Mouse (Mus musculus): ENCODE measurements at regions not wholly inside any gene's neighbourhood (a gene's known extent, or its start where the extent isn't known, plus 50 kb on each side); places are given as distances from the start of the nearest gene placed in this dataset.

DNA sequence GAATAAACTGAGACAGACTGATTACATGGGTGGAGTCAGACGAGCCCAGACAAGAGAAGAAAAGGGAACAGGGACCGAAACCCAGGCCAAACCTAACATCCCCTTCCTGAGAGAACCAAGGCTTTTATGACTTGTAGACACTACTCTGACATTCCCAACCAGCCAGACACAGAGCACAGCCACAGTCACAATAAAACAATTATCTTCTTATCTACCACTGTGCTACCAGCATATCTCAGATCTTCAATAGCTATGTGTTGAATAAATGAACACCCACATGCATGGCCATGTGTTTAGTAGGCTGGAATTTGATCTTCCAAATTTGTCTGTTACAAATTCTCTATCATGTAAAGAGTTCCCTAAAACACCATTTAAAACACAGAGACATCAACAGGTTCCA, 430.7 kb downstream of the Tns1 start:
- TF ChIP-seq CTCF (conservative IDR thresholded peaks at IDR 0.05 in 1 of 2, IDR thresholded peaks at IDR 0.05 in 1 of 2; ENCODE audit: low read depth in 2 of 2, low read length in 2 of 2) = no peak
- no peak for TF ChIP-seq HCFC1 (IDR thresholded peaks at IDR 0.05; ENCODE audit: low read depth, low read length)
- 0 out of 2 replicates have a peak, but pooled peaks have one; percentile 18 for TF ChIP-seq EP300 (IDR thresholded peaks at IDR 0.05; ENCODE audit: low read length)
- TF ChIP-seq POLR2A (IDR thresholded peaks at IDR 0.05; ENCODE audit: low read depth, low read length) = no peak
- no peak for TF ChIP-seq SIN3A (IDR thresholded peaks at IDR 0.05; ENCODE audit: low read length)
- no peak for TF ChIP-seq MYC (IDR thresholded peaks at IDR 0.05; ENCODE audit: low read depth, low read length)
- no peak for TF ChIP-seq POLR2AphosphoS2 (IDR thresholded peaks at IDR 0.05; ENCODE audit: low read depth, low read length)
- no peak for TF ChIP-seq JUND (conservative IDR thresholded peaks at IDR 0.05; ENCODE audit: low read depth, low read length)
- no peak for TF ChIP-seq BHLHE40 (IDR thresholded peaks at IDR 0.05; ENCODE audit: low read depth, low read length)
- no peak for TF ChIP-seq KAT2A (IDR thresholded peaks at IDR 0.05; ENCODE audit: insufficient replicate concordance, low read length)
